Mouse (Mus musculus): ENCODE measurements around the gene Rab2b. TPM values are rescaled to one million over a fixed set of nuclear protein-coding genes. Genes with fewer than 3 reads are reported as not detected.

Gene Rab2b
- polyA plus RNA-seq, 1 experiment, result 2.1 TPM

- TF ChIP-seq POLR2A (IDR thresholded peaks at IDR 0.05; ENCODE audit: low read depth, low read length) (no peak), CTCF (IDR thresholded peaks at IDR 0.05; ENCODE audit: extremely low read depth, insufficient read length, insufficient replicate concordance, low read depth, low read length) (no peak)
- 64% methylated on average over 3 of the region's 3 CpGs for WGBS
- H3K27me3 ChIP-seq (ENCODE audit: control insufficient read depth, insufficient read depth, low read length), result no peaks in the 10 kb centered on the region
- no peak overlapping the region for H3K4me3 ChIP-seq (ENCODE audit: low read depth, low read length)
- H3K4me1 ChIP-seq (ENCODE audit: control insufficient read depth, insufficient read depth, insufficient read length, low read length), result no peaks in the 10 kb centered on the region
- no peak overlapping the region for H3K27ac ChIP-seq (ENCODE audit: insufficient read depth, low read depth, low read length)
- peaks cover 6% of the 10 kb centered on the region for H3K36me3 ChIP-seq (ENCODE audit: control insufficient read depth, insufficient read depth, low read length)
Observed at GRCm38 (mm10) chr14:52272781-52273180, 6.6 kb downstream of the Rab2b start.

- Histone ChIP-seq H3K4me1 (ENCODE audit: control insufficient read depth, insufficient read depth, insufficient read length, low read length) (peaks cover 6% of the 10 kb centered on the region; the same call in 1 of the 2 replicates), H3K27me3 (ENCODE audit: control insufficient read depth, insufficient read depth, low read length) (no peaks in the 10 kb centered on the region), H3K36me3 (ENCODE audit: control insufficient read depth, insufficient read depth, low read length) (no peaks in the 10 kb centered on the region), H3K27ac (ENCODE audit: insufficient read depth, low read depth, low read length) (peak within 1 kb of the TSS; percentile 70), H3K4me3 (ENCODE audit: low read depth, low read length) (peak within 1 kb of the TSS; percentile 76)
- peak; percentile 85 for TF ChIP-seq POLR2A (IDR thresholded peaks at IDR 0.05; ENCODE audit: low read depth, low read length)
- TF ChIP-seq CTCF (IDR thresholded peaks at IDR 0.05; ENCODE audit: extremely low read depth, insufficient read length, insufficient replicate concordance, low read depth, low read length), result peak; percentile 86
- WGBS, result under 1% methylated on average over 54 of the region's 54 CpGs
Observed at GRCm38 (mm10) chr14:52257484-52258213, 21.7 kb downstream of the Rab2b start, which contains the start of gene Chd8. Chd8 (minus strand) TSS chr14:52257780.

GRCm38 (mm10) chr14:52256311-52257175 lies 22.8 kb downstream of the Rab2b start:
- no peaks in the 10 kb centered on the region for H3K27me3 ChIP-seq (ENCODE audit: control insufficient read depth, insufficient read depth, low read length)
- 4% methylated on average over 18 of the region's 18 CpGs for WGBS
- H3K4me1 ChIP-seq (ENCODE audit: control insufficient read depth, insufficient read depth, insufficient read length, low read length), result peaks cover 6% of the 10 kb centered on the region; the same call in 1 of the 2 replicates
- no peak for TF ChIP-seq CTCF (IDR thresholded peaks at IDR 0.05; ENCODE audit: extremely low read depth, insufficient read length, insufficient replicate concordance, low read depth, low read length)
- TF ChIP-seq POLR2A (IDR thresholded peaks at IDR 0.05; ENCODE audit: low read depth, low read length), result no peak
- peak overlapping the region; percentile 76 for H3K4me3 ChIP-seq (ENCODE audit: low read depth, low read length)
- peak overlapping the region; percentile 70 for H3K27ac ChIP-seq (ENCODE audit: insufficient read depth, low read depth, low read length)
- no peaks in the 10 kb centered on the region for H3K36me3 ChIP-seq (ENCODE audit: control insufficient read depth, insufficient read depth, low read length)

- 66% methylated on average over 4 of the region's 4 CpGs for WGBS
Observed at GRCm38 (mm10) chr14:52246129-52246528, 33.2 kb downstream of the Rab2b start.

GRCm38 (mm10) chr14:52244690-52245042 lies 34.7 kb downstream of the Rab2b start:
- peak overlapping the region; percentile 77 for H3K27ac ChIP-seq (ENCODE audit: insufficient read depth, low read depth, low read length)
- no peaks in the 10 kb centered on the region for H3K27me3 ChIP-seq (ENCODE audit: control insufficient read depth, insufficient read depth, low read length)
- H3K4me1 ChIP-seq (ENCODE audit: control insufficient read depth, insufficient read depth, insufficient read length, low read length), result peaks cover 4% of the 10 kb centered on the region
- TF ChIP-seq CTCF (IDR thresholded peaks at IDR 0.05; ENCODE audit: extremely low read depth, insufficient read length, insufficient replicate concordance, low read depth, low read length), result no peak
- TF ChIP-seq POLR2A (IDR thresholded peaks at IDR 0.05; ENCODE audit: low read depth, low read length), result no peak
- H3K4me3 ChIP-seq (ENCODE audit: low read depth, low read length), result peak overlapping the region; percentile 73
- no peaks in the 10 kb centered on the region for H3K36me3 ChIP-seq (ENCODE audit: control insufficient read depth, insufficient read depth, low read length)
- whole genome bisulfite sequencing, result 4% methylated on average over 7 of the region's 7 CpGs

More at GRCm38 (mm10) chr14:52246129-52246528, 33.2 kb downstream of the Rab2b start:
- no peaks in the 10 kb centered on the region for H3K27me3 ChIP-seq (ENCODE audit: control insufficient read depth, insufficient read depth, low read length)
- no peak overlapping the region for H3K27ac ChIP-seq (ENCODE audit: insufficient read depth, low read depth, low read length)
- H3K36me3 ChIP-seq (ENCODE audit: control insufficient read depth, insufficient read depth, low read length), result no peaks in the 10 kb centered on the region
- peaks cover 4% of the 10 kb centered on the region for H3K4me1 ChIP-seq (ENCODE audit: control insufficient read depth, insufficient read depth, insufficient read length, low read length)
- no peak overlapping the region for H3K4me3 ChIP-seq (ENCODE audit: low read depth, low read length)
- TF ChIP-seq POLR2A (IDR thresholded peaks at IDR 0.05; ENCODE audit: low read depth, low read length), result no peak
- no peak for TF ChIP-seq CTCF (IDR thresholded peaks at IDR 0.05; ENCODE audit: extremely low read depth, insufficient read length, insufficient replicate concordance, low read depth, low read length)

GRCm38 (mm10) chr14:52244041-52244689 lies 35.2 kb downstream of the Rab2b start:
- H3K27me3 ChIP-seq (ENCODE audit: control insufficient read depth, insufficient read depth, low read length), result no peaks in the 10 kb centered on the region
- H3K36me3 ChIP-seq (ENCODE audit: control insufficient read depth, insufficient read depth, low read length), result no peaks in the 10 kb centered on the region
- H3K27ac ChIP-seq (ENCODE audit: insufficient read depth, low read depth, low read length), result peak overlapping the region; percentile 77
- H3K4me1 ChIP-seq (ENCODE audit: control insufficient read depth, insufficient read depth, insufficient read length, low read length), result peaks cover 4% of the 10 kb centered on the region
- peak overlapping the region; percentile 73 for H3K4me3 ChIP-seq (ENCODE audit: low read depth, low read length)
- under 1% methylated on average over 32 of the region's 32 CpGs for WGBS
- peak; percentile 42; the same call in 1 of the 2 replicates for TF ChIP-seq POLR2A (IDR thresholded peaks at IDR 0.05; ENCODE audit: low read depth, low read length)
- no peak for TF ChIP-seq CTCF (IDR thresholded peaks at IDR 0.05; ENCODE audit: extremely low read depth, insufficient read length, insufficient replicate concordance, low read depth, low read length)
